Mouse (Mus musculus): ENCODE results near the gene Reps2.

DNA sequence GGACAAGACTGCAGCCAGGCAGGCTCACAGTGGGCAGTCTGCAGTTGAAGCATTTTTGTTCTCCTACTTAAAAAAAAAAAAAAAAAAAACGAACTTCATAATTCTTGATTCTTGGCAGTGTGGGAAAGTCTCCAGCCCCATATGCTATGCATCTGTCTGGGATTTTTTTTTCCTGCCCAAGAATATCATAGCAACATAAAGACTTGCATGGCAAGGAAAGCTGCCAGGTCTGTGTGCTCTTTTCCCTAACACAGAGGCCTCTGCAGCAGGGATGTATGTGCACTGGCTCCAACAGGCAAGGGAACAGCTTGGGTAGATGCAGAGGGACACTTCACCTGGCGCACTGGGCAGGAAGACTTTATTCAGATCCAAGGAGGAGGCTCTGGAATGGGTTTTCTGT lies 140.0 kb downstream of the Reps2 start:
- no peak for TF ChIP-seq CTCF (IDR thresholded peaks at IDR 0.05; ENCODE audit: control insufficient read depth, insufficient read depth, insufficient read length)
- no peak for TF ChIP-seq MYOD1 (IDR thresholded peaks at IDR 0.05; ENCODE audit: control insufficient read depth, insufficient read length, low read depth)
- no peak for TF ChIP-seq FOSL1 (IDR thresholded peaks at IDR 0.05; ENCODE audit: insufficient read depth, low read length, poor library complexity, severe bottlenecking)
- no peak for TF ChIP-seq USF1 (IDR thresholded peaks at IDR 0.05; ENCODE audit: low read depth)
- no peak for TF ChIP-seq MAX (IDR thresholded peaks at IDR 0.05)

Measured in C2C12 (cell line).